12 mouse cellular contexts compared by ENCODE assay signal in the genomic region with DNA sequence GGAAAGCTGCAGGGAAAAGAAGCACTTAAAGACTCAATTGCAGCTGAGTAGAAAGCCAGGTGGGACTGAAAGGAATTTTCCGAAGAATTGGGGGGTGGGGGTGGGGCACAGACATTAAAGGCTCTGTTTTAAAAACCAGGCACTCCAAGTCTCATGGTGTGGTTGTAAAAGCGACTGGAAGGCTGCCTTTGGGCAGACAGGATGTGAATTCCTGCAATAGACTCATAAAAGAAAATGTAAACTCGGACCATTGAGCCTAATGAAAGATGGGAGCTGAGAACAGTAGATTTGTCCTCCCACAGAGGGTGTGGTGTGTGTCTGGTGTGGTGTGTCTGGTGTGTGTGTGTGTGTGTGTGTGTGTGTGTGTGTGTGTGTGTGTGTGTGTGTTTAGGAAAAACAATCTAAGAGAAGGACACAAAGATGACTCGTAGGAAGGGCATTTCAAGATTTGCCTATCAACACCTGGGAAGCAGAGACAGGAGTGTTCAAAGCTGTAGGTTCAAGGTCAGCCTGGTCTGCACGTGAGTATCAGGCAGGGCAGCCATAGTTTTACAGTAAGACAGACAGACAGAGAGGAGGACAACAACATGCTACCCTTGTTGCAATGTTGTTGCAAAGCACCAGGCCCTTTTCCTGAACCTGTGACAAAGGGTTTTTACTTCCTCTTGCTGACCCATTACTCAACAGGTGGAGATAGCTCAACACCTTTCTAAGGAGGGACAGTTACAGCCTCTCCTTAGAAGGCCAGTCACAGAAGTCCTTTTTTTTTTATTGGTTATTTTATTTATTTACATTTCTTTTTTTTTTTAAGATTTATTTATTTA. TPM values are rescaled to one million over a fixed set of nuclear protein-coding genes. Genes with fewer than 3 reads are reported as not detected.
A peak's percentile ranks its signal among the peaks of the same experiment; 100 is the strongest.
DNase-seq lines count a peak whose midpoint lies in the region; ATAC-seq and TF ChIP-seq lines count a peak whose summit lies in the region.
"Had no signal": no experiment of that assay in that cellular context is flagged by ENCODE, and none has a peak within 500 bp of the region (broad histone marks: within the 10 kb centered on the region; RNA-seq: fewer than 3 reads in every experiment).

No protein-coding gene starts in this region.

- no peaks in the 10 kb centered on the region for H3K9me3 ChIP-seq in midbrain, embryonic 10.5 days (replicated peaks)
- H3K9me3 ChIP-seq in midbrain, embryonic 11.5 days (ENCODE audit: control insufficient read depth, low read length): no peaks in the 10 kb centered on the region
- no peaks in the 10 kb centered on the region for H3K9me3 ChIP-seq in forebrain, postnatal 0 days (ENCODE audit: low read length)
- H3K9me3 ChIP-seq in limb, embryonic 14.5 days (ENCODE audit: control insufficient read depth, low read length): no peaks in the 10 kb centered on the region
- H3K9me3 ChIP-seq in neural tube, embryonic 15.5 days (replicated peaks): no peaks in the 10 kb centered on the region

- peak overlapping the region; percentile 64; the same call in 1 of the 2 replicates for H3K4me3 ChIP-seq in midbrain, embryonic 10.5 days
- H3K4me3 ChIP-seq in midbrain, embryonic 11.5 days (ENCODE audit: low read depth, low read length): no peak overlapping the region
- H3K4me3 ChIP-seq in forebrain, postnatal 0 days (ENCODE audit: low read depth, low read length): peak overlapping the region; percentile 53
- no peak overlapping the region for H3K4me3 ChIP-seq in limb, embryonic 14.5 days (replicated peaks; ENCODE audit: low read length)
- H3K4me3 ChIP-seq in neural tube, embryonic 15.5 days (replicated peaks): peak overlapping the region; percentile 53

- DNase-seq in midbrain, embryonic 10.5 days (ENCODE audit: low spot score): no peak
- DNase-seq in midbrain, embryonic 11.5 days (ENCODE audit: low spot score, missing footprints): no peak
- DNase-seq in forebrain, postnatal 0 days: peak; percentile 24
- DNase-seq in limb, embryonic 14.5 days (ENCODE audit: low spot score): peak; percentile 79
- no peak for DNase-seq in lung, postnatal 25 days (ENCODE audit: low spot score)
- no peak for DNase-seq in ovary, postnatal 36 days (ENCODE audit: low spot score)
- DNase-seq: adrenal gland, postnatal 10 days; cerebellum, adult 18-20 months; spleen, adult 18-20 months had no signal

- H3K27me3 ChIP-seq in midbrain, embryonic 10.5 days (ENCODE audit: low read depth, poor library complexity, severe bottlenecking): peaks cover 19% of the 10 kb centered on the region
- peaks cover 7% of the 10 kb centered on the region for H3K27me3 ChIP-seq in midbrain, embryonic 11.5 days (ENCODE audit: control insufficient read depth, insufficient read depth, low read length)
- no peaks in the 10 kb centered on the region for H3K27me3 ChIP-seq in forebrain, postnatal 0 days (ENCODE audit: insufficient read depth, low read length)
- no peaks in the 10 kb centered on the region for H3K27me3 ChIP-seq in limb, embryonic 14.5 days (ENCODE audit: control insufficient read depth, insufficient read depth, low read length)
- no peaks in the 10 kb centered on the region for H3K27me3 ChIP-seq in neural tube, embryonic 15.5 days (replicated peaks)

- H3K27ac ChIP-seq in midbrain, embryonic 10.5 days (replicated peaks): peak overlapping the region; percentile 92
- no peak overlapping the region for H3K27ac ChIP-seq in midbrain, embryonic 11.5 days (ENCODE audit: low read depth, low read length)
- peak overlapping the region; percentile 59 for H3K27ac ChIP-seq in forebrain, postnatal 0 days (ENCODE audit: low read depth, low read length)
- H3K27ac ChIP-seq in limb, embryonic 14.5 days (replicated peaks; ENCODE audit: low read depth, low read length): peak overlapping the region; percentile 82
- peak overlapping the region; percentile 97 for H3K27ac ChIP-seq in neural tube, embryonic 15.5 days (replicated peaks)
- H3K27ac ChIP-seq: liver, embryonic 14.5 days had no signal

- H3K4me2 ChIP-seq in midbrain, embryonic 11.5 days: no peak overlapping the region
- peak overlapping the region; percentile 79 for H3K4me2 ChIP-seq in forebrain, postnatal 0 days (ENCODE audit: low read depth)
- H3K4me2 ChIP-seq in limb, embryonic 14.5 days (replicated peaks; ENCODE audit: low read depth, low read length, severe bottlenecking): peak overlapping the region; percentile 85
- H3K4me2 ChIP-seq in neural tube, embryonic 15.5 days: peak overlapping the region; percentile 79

- H3K36me3 ChIP-seq in midbrain, embryonic 10.5 days: no peaks in the 10 kb centered on the region
- H3K36me3 ChIP-seq in midbrain, embryonic 11.5 days (ENCODE audit: control insufficient read depth, insufficient read depth, low read length): no peaks in the 10 kb centered on the region
- no peaks in the 10 kb centered on the region for H3K36me3 ChIP-seq in forebrain, postnatal 0 days (ENCODE audit: insufficient read depth)
- H3K36me3 ChIP-seq in limb, embryonic 14.5 days (ENCODE audit: control insufficient read depth, insufficient read depth, low read length): no peaks in the 10 kb centered on the region
- H3K36me3 ChIP-seq in neural tube, embryonic 15.5 days: no peaks in the 10 kb centered on the region

- H3K9ac ChIP-seq in midbrain, embryonic 11.5 days (ENCODE audit: low read length): no peak overlapping the region; the same call in 1 of the 2 replicates
- peak overlapping the region; percentile 72 for H3K9ac ChIP-seq in forebrain, postnatal 0 days
- no peak overlapping the region for H3K9ac ChIP-seq in limb, embryonic 14.5 days (ENCODE audit: low read depth, low read length, severe bottlenecking)
- 0 out of 2 replicates have a peak overlapping the region, but pooled peaks have one; percentile 20 for H3K9ac ChIP-seq in neural tube, embryonic 15.5 days (replicated peaks)
- H3K9ac ChIP-seq: liver, embryonic 14.5 days had no signal

- no peak for ATAC-seq in midbrain, embryonic 11.5 days (ENCODE audit: low FRiP score)
- ATAC-seq in forebrain, postnatal 0 days: no peak
- ATAC-seq in limb, embryonic 14.5 days (ENCODE audit: low FRiP score, low read depth): peak; percentile 73
- no peak for ATAC-seq in neural tube, embryonic 15.5 days (ENCODE audit: low FRiP score)
- ATAC-seq in frontal cortex, adult (ENCODE audit: low TSS enrichment): no peak

- no peak for TF ChIP-seq CTCF in forebrain, postnatal 0 days (IDR thresholded peaks at IDR 0.05; ENCODE audit: low read depth)

- WGBS in midbrain, embryonic 10.5 days: 13% methylated on average over 5 of the region's 5 CpGs
- 20% methylated on average over 5 of the region's 5 CpGs for WGBS in midbrain, embryonic 11.5 days
- 10% methylated on average over 5 of the region's 5 CpGs for WGBS in forebrain, postnatal 0 days
- 7% methylated on average over 5 of the region's 5 CpGs for WGBS in limb, embryonic 14.5 days
- WGBS in neural tube, embryonic 15.5 days: 13% methylated on average over 5 of the region's 5 CpGs

- no peak for TF ChIP-seq POLR2A in limb, embryonic 14.5 days (IDR thresholded peaks at IDR 0.05; ENCODE audit: borderline replicate concordance, extremely low read depth, insufficient read depth, insufficient read length)

- H3K4me1 ChIP-seq in midbrain, embryonic 10.5 days: peaks cover 72% of the 10 kb centered on the region
- H3K4me1 ChIP-seq in midbrain, embryonic 11.5 days (ENCODE audit: control insufficient read depth, insufficient read depth, low read length): peaks cover 15% of the 10 kb centered on the region; the same call in 1 of the 2 replicates
- H3K4me1 ChIP-seq in forebrain, postnatal 0 days (ENCODE audit: insufficient read depth): peaks cover 11% of the 10 kb centered on the region; the same call in 1 of the 2 replicates
- peaks cover 26% of the 10 kb centered on the region for H3K4me1 ChIP-seq in limb, embryonic 14.5 days (ENCODE audit: control insufficient read depth, insufficient read depth, low read length)
- peaks cover 40% of the 10 kb centered on the region for H3K4me1 ChIP-seq in neural tube, embryonic 15.5 days

RNA-seq across cellular contexts. Expression of gene Slc2a3, which starts 35.1 kb away (rescaled TPM):
- 42.0 and 63.0 TPM in 2 replicates for polyA plus RNA-seq in midbrain, embryonic 10.5 days (2016; fragmentation: Nextera tagmentation; extraction: Ambion mirVana)
- 24.4 and 25.5 TPM in 2 replicates for polyA plus RNA-seq in midbrain, embryonic 11.5 days (2014; fragmentation: Nextera tagmentation; extraction: Ambion mirVana)
- total RNA-seq in forebrain, postnatal 0 days (2014; rRNA removed): 68.9 and 78.2 TPM in 2 replicates
- 27.3 and 41.6 TPM in 2 replicates for polyA plus RNA-seq in forebrain, postnatal 0 days (2015; fragmentation: Nextera tagmentation; extraction: Ambion mirVana)
- polyA plus RNA-seq in limb, embryonic 14.5 days (2012; rRNA removed): 46.5 and 48.2 TPM in 2 replicates
- 71.6 and 78.8 TPM in 2 replicates for polyA plus RNA-seq in limb, embryonic 14.5 days (2014; fragmentation: Nextera tagmentation; extraction: Ambion mirVana)
- 47.9 and 50.6 TPM in 2 replicates for polyA plus RNA-seq in neural tube, embryonic 15.5 days (2015; fragmentation: Nextera tagmentation; extraction: Ambion mirVana)

RNA-seq across cellular contexts. Expression of gene Foxj2, which starts 53.4 kb away (rescaled TPM):
- 2.0 and 2.4 TPM in 2 replicates for polyA plus RNA-seq in midbrain, embryonic 10.5 days (2016; fragmentation: Nextera tagmentation; extraction: Ambion mirVana)
- polyA plus RNA-seq in midbrain, embryonic 11.5 days (2014; fragmentation: Nextera tagmentation; extraction: Ambion mirVana): 3.0 and 3.6 TPM in 2 replicates
- total RNA-seq in forebrain, postnatal 0 days (2014; rRNA removed): 16.3 and 23.4 TPM in 2 replicates
- 6.7 and 8.1 TPM in 2 replicates for polyA plus RNA-seq in forebrain, postnatal 0 days (2015; fragmentation: Nextera tagmentation; extraction: Ambion mirVana)
- polyA plus RNA-seq in limb, embryonic 14.5 days (2012; rRNA removed): 13.4 and 15.1 TPM in 2 replicates
- 9.3 and 11.8 TPM in 2 replicates for polyA plus RNA-seq in limb, embryonic 14.5 days (2014; fragmentation: Nextera tagmentation; extraction: Ambion mirVana)
- polyA plus RNA-seq in neural tube, embryonic 15.5 days (2015; fragmentation: Nextera tagmentation; extraction: Ambion mirVana): 7.1 and 7.4 TPM in 2 replicates

RNA-seq across cellular contexts. Expression of gene Nanog, which starts 59.1 kb away (rescaled TPM):
- polyA plus RNA-seq in midbrain, embryonic 10.5 days (2016; fragmentation: Nextera tagmentation; extraction: Ambion mirVana): 0.09 and 0.32 TPM in 2 replicates
- polyA plus RNA-seq in midbrain, embryonic 11.5 days (2014; fragmentation: Nextera tagmentation; extraction: Ambion mirVana): 0.22 TPM in 1 of 2 replicates, not detected in the other
- not detected in 2 replicates for total RNA-seq in forebrain, postnatal 0 days (2014; rRNA removed)
- polyA plus RNA-seq in forebrain, postnatal 0 days (2015; fragmentation: Nextera tagmentation; extraction: Ambion mirVana): 0.07 TPM in 1 of 2 replicates, not detected in the other
- polyA plus RNA-seq in limb, embryonic 14.5 days (2012; rRNA removed): 0.40 and 0.47 TPM in 2 replicates
- polyA plus RNA-seq in limb, embryonic 14.5 days (2014; fragmentation: Nextera tagmentation; extraction: Ambion mirVana): 0.21 and 0.37 TPM in 2 replicates
- 0.11 TPM in 1 of 2 replicates, not detected in the other for polyA plus RNA-seq in neural tube, embryonic 15.5 days (2015; fragmentation: Nextera tagmentation; extraction: Ambion mirVana)
- total RNA-seq: adrenal gland, postnatal 10 days had no signal

Comparison
In these comparisons a context has a peak if more than half of its experiments do, and no peak if none do; other contexts are left out.
1. H3K4me3 ChIP-seq: peak in midbrain, embryonic 10.5 days (single experiment), forebrain, postnatal 0 days (single experiment) and neural tube, embryonic 15.5 days (single experiment); none in midbrain, embryonic 11.5 days (single experiment) and limb, embryonic 14.5 days (single experiment).
2. DNase-seq: peak in forebrain, postnatal 0 days (single experiment) and limb, embryonic 14.5 days (single experiment); none in midbrain, embryonic 10.5 days (single experiment), midbrain, embryonic 11.5 days (single experiment), lung, postnatal 25 days (single experiment) and ovary, postnatal 36 days (single experiment).
3. H3K9ac ChIP-seq: peak in forebrain, postnatal 0 days (single experiment) and neural tube, embryonic 15.5 days (single experiment); none in midbrain, embryonic 11.5 days (single experiment) and limb, embryonic 14.5 days (single experiment).